In genomic region chr6:91795640-91796039, GRCm38 (mm10) we compare ENCODE assay signal across 17 mouse cellular contexts. TPM values are rescaled to one million over a fixed set of nuclear protein-coding genes. Genes with fewer than 3 reads are reported as not detected.
DNase-seq lines count a peak whose midpoint lies in the region; ATAC-seq and TF ChIP-seq lines count a peak whose summit lies in the region.
"Had no signal": no experiment of that assay in that cellular context is flagged by ENCODE, and none has a peak within 500 bp of the region (broad histone marks: within the 10 kb centered on the region; RNA-seq: fewer than 3 reads in every experiment).

No protein-coding gene starts in this region.

- TF ChIP-seq POLR2A in myocyte (IDR thresholded peaks at IDR 0.05; ENCODE audit: insufficient read length, low read depth) = no peak

- peaks cover 89% of the 10 kb centered on the region for H3K4me1 ChIP-seq in heart, embryonic 10.5 days
- H3K4me1 ChIP-seq in hindbrain, embryonic 10.5 days (replicated peaks) = peaks cover 59% of the 10 kb centered on the region
- H3K4me1 ChIP-seq in hindbrain, embryonic 16.5 days (ENCODE audit: control insufficient read depth, insufficient read depth, low read depth, low read length) = no peaks in the 10 kb centered on the region
- H3K4me1 ChIP-seq in intestine, embryonic 16.5 days (ENCODE audit: control insufficient read depth, insufficient read depth, low read length) = peaks cover 9% of the 10 kb centered on the region
- H3K4me1 ChIP-seq: forebrain, embryonic 12.5 days; stomach, embryonic 15.5 days had no signal

- peak overlapping the region; percentile 42 for H3K4me3 ChIP-seq in heart, embryonic 10.5 days
- no peak overlapping the region for H3K4me3 ChIP-seq in hindbrain, embryonic 10.5 days
- H3K4me3 ChIP-seq in hindbrain, embryonic 16.5 days (ENCODE audit: low read length) = no peak overlapping the region
- peak overlapping the region; percentile 18 for H3K4me3 ChIP-seq in intestine, embryonic 16.5 days (ENCODE audit: low read length)
- H3K4me3 ChIP-seq in myocyte = peak overlapping the region; percentile 13
- H3K4me3 ChIP-seq: forebrain, embryonic 12.5 days; limb, embryonic 15.5 days; stomach, embryonic 15.5 days had no signal

- no peak for DNase-seq in heart, embryonic 10.5 days (ENCODE audit: low spot score)
- DNase-seq in heart, postnatal 14 days = no peak
- no peak for DNase-seq in hindbrain, embryonic 10.5 days (ENCODE audit: low spot score)
- no peak for DNase-seq in ovary, postnatal 14 days (ENCODE audit: low spot score)
- DNase-seq: adrenal gland, adult 2 months; cerebellum, postnatal 10 days; gastrocnemius, postnatal 14 days; lung, postnatal 10 days; midbrain, embryonic 14.5 days had no signal

- no peak overlapping the region for H3ac ChIP-seq in myocyte (ENCODE audit: control insufficient read depth, insufficient read length)

- H3K79me2 ChIP-seq in myocyte (ENCODE audit: control insufficient read depth, insufficient read depth) = no peaks in the 10 kb centered on the region

- ATAC-seq in hindbrain, embryonic 16.5 days = no peak
- ATAC-seq in intestine, embryonic 16.5 days = peak; percentile 81

- H3K27me3 ChIP-seq in heart, embryonic 10.5 days (ENCODE audit: insufficient read depth, poor library complexity, severe bottlenecking) = 0 out of 2 replicates have a peak, but pooled peaks cover 11% of the 10 kb centered on the region
- 0 out of 2 replicates have a peak, but pooled peaks cover 3% of the 10 kb centered on the region for H3K27me3 ChIP-seq in hindbrain, embryonic 10.5 days (ENCODE audit: insufficient read depth, poor library complexity, severe bottlenecking)
- no peaks in the 10 kb centered on the region for H3K27me3 ChIP-seq in hindbrain, embryonic 16.5 days (replicated peaks; ENCODE audit: control insufficient read depth, insufficient read depth, low read length)
- no peaks in the 10 kb centered on the region for H3K27me3 ChIP-seq in intestine, embryonic 16.5 days (replicated peaks; ENCODE audit: control insufficient read depth, insufficient read depth, low read length)
- H3K27me3 ChIP-seq in myocyte (ENCODE audit: control insufficient read depth, insufficient read depth, insufficient read length) = peaks cover 74% of the 10 kb centered on the region
- H3K27me3 ChIP-seq: forebrain, embryonic 12.5 days; limb, embryonic 15.5 days; stomach, embryonic 15.5 days had no signal

- H3K27ac ChIP-seq in heart, embryonic 10.5 days = peak overlapping the region; percentile 83
- H3K27ac ChIP-seq in hindbrain, embryonic 10.5 days = 0 out of 2 replicates have a peak overlapping the region, but pooled peaks have one; percentile 29
- no peak overlapping the region for H3K27ac ChIP-seq in hindbrain, embryonic 16.5 days (ENCODE audit: low read depth, low read length)
- no peak overlapping the region for H3K27ac ChIP-seq in intestine, embryonic 16.5 days (ENCODE audit: low read length)
- H3K27ac ChIP-seq: forebrain, embryonic 12.5 days; hindbrain, embryonic 14.5 days; stomach, embryonic 15.5 days had no signal

- intact Hi-C loops in heart, postnatal 14 days (cut with DNase I) = no loop called here

- no peaks in the 10 kb centered on the region for H3K9me3 ChIP-seq in heart, embryonic 10.5 days
- no peaks in the 10 kb centered on the region for H3K9me3 ChIP-seq in hindbrain, embryonic 10.5 days
- H3K9me3 ChIP-seq in hindbrain, embryonic 16.5 days (ENCODE audit: control insufficient read depth, low read length) = no peaks in the 10 kb centered on the region
- no peaks in the 10 kb centered on the region for H3K9me3 ChIP-seq in intestine, embryonic 16.5 days (ENCODE audit: control insufficient read depth, low read length)
- H3K9me3 ChIP-seq: forebrain, embryonic 12.5 days; limb, embryonic 15.5 days; stomach, embryonic 15.5 days had no signal

- 59% methylated on average over 3 of the region's 3 CpGs for WGBS in heart, embryonic 10.5 days
- WGBS in hindbrain, embryonic 10.5 days = 67% methylated on average over 3 of the region's 3 CpGs
- WGBS in hindbrain, embryonic 16.5 days = 63% methylated on average over 3 of the region's 3 CpGs
- 49% methylated on average over 3 of the region's 3 CpGs for WGBS in intestine, embryonic 16.5 days

- no peak overlapping the region for H3K4me2 ChIP-seq in hindbrain, embryonic 16.5 days (ENCODE audit: low read length)
- peak overlapping the region; percentile 39 for H3K4me2 ChIP-seq in intestine, embryonic 16.5 days (ENCODE audit: low read depth, low read length)
- peak overlapping the region; percentile 60 for H3K4me2 ChIP-seq in myocyte (ENCODE audit: low read depth)
- H3K4me2 ChIP-seq: forebrain, embryonic 12.5 days; hindbrain, embryonic 14.5 days; limb, embryonic 15.5 days; stomach, embryonic 15.5 days had no signal

- no peak overlapping the region for H3K9ac ChIP-seq in hindbrain, embryonic 16.5 days (ENCODE audit: low read depth, low read length)
- H3K9ac ChIP-seq in intestine, embryonic 16.5 days (ENCODE audit: low read depth, low read length) = no peak overlapping the region
- H3K9ac ChIP-seq: forebrain, embryonic 12.5 days; hindbrain, embryonic 14.5 days; limb, embryonic 15.5 days; stomach, embryonic 15.5 days had no signal

- no peaks in the 10 kb centered on the region for H3K36me3 ChIP-seq in heart, embryonic 10.5 days
- no peaks in the 10 kb centered on the region for H3K36me3 ChIP-seq in hindbrain, embryonic 10.5 days
- no peaks in the 10 kb centered on the region for H3K36me3 ChIP-seq in hindbrain, embryonic 16.5 days (ENCODE audit: control insufficient read depth, insufficient read depth, low read length)
- H3K36me3 ChIP-seq in intestine, embryonic 16.5 days (ENCODE audit: control insufficient read depth, insufficient read depth, low read length) = no peaks in the 10 kb centered on the region
- H3K36me3 ChIP-seq in myocyte (ENCODE audit: control insufficient read depth, insufficient read depth) = no peaks in the 10 kb centered on the region
- H3K36me3 ChIP-seq: forebrain, embryonic 12.5 days; limb, embryonic 15.5 days; stomach, embryonic 15.5 days had no signal

TF ChIP-seq in myocyte, 11 proteins besides CTCF, POLR2A, EP300 and RAD21:
- no peak for TF ChIP-seq E2F4 (IDR thresholded peaks at IDR 0.05; ENCODE audit: insufficient read depth)
- TF ChIP-seq MYOD1 (IDR thresholded peaks at IDR 0.05; ENCODE audit: control insufficient read depth in 1 of 3, insufficient read length in 2 of 3, low read depth in 2 of 3) = no peak
- no peak for TF ChIP-seq TCF3 (IDR thresholded peaks at IDR 0.05; ENCODE audit: insufficient read length, low read depth)
- TF ChIP-seq MAX (IDR thresholded peaks at IDR 0.05; ENCODE audit: low read depth) = no peak

RNA-seq across cellular contexts. Expression of gene Grip2, which starts 31.4 kb away (rescaled TPM):
- 5.6 and 9.4 TPM in 2 replicates for polyA plus RNA-seq in heart, embryonic 10.5 days (2016; fragmentation: Nextera tagmentation; extraction: Ambion mirVana)
- total RNA-seq in heart, postnatal 14 days (2021) = 10 to 100 TPM; 12.0 to 12.5 TPM
- polyA plus RNA-seq in hindbrain, embryonic 10.5 days (2016; fragmentation: Nextera tagmentation; extraction: Ambion mirVana) = 0.36 and 0.71 TPM in 2 replicates
- 6.3 and 8.2 TPM in 2 replicates for polyA plus RNA-seq in hindbrain, embryonic 16.5 days (2015; fragmentation: Nextera tagmentation; extraction: Ambion mirVana)
- polyA plus RNA-seq in intestine, embryonic 16.5 days (2015; fragmentation: Nextera tagmentation; extraction: Ambion mirVana) = 0.45 and 0.53 TPM in 2 replicates
- 1.9 TPM for polyA plus RNA-seq in myocyte (2012; fragmentation: generic; extraction: Trizol)
- total RNA-seq: megakaryocyte, adult 5-6 weeks had no signal

Comparison
In these comparisons a context has a peak if more than half of its experiments do, and no peak if none do; other contexts are left out.
1. H3K27ac ChIP-seq: peak in heart, embryonic 10.5 days (single experiment) and hindbrain, embryonic 10.5 days (single experiment); none in hindbrain, embryonic 16.5 days (single experiment) and intestine, embryonic 16.5 days (single experiment).
2. H3K4me3 ChIP-seq: peak in heart, embryonic 10.5 days (single experiment), intestine, embryonic 16.5 days (single experiment) and myocyte (single experiment); none in hindbrain, embryonic 10.5 days (single experiment) and hindbrain, embryonic 16.5 days (single experiment).